Mouse (Mus musculus) lung, adult 2 months (tissue): ENCODE results near the gene Hes1.

ENCODE experiments used
- CTCF ChIP-seq: fragments of 200-500 bp; IDR thresholded peaks from 2 replicates; pipeline ENCODE4 v1.5.1; 2011; ENCODE audit warnings: mild to moderate bottlenecking, low read length, control low read depth; ENCODE audit not compliant: insufficient read depth
- POLR2A ChIP-seq: fragments of 200-500 bp; IDR thresholded peaks from 2 replicates; pipeline ENCODE4 v1.6.1; 2011; ENCODE audit warnings: low read depth, mild to moderate bottlenecking, control low read depth, low read length, borderline replicate concordance; ENCODE audit errors: extremely low read depth

- TF ChIP-seq POLR2A (no peak), CTCF (no peak)
Observed at GRCm38 (mm10) chr16:30096050-30096449, 31.9 kb downstream of the Hes1 start.
